Mouse (Mus musculus) c-Kit-positive CD71-positive TER-119-positive erythroid progenitor cells, embryonic 14.5 days (primary cell): ENCODE results near the gene Tmem256.
"Not testable (repeated sequence)": the region's sequence is repeated elsewhere in the genome, so short reads cannot be mapped to it uniquely, and the experiment has no call there.

Source experiments
- DNase-seq: peaks from one replicate; pipeline ENCODE4 v3.0.0-alpha.2; 2013; ENCODE audit warnings: low spot score

Gene Tmem256

GRCm38 (mm10) chr11:69855347-69855746 lies 17.0 kb downstream of the Tmem256 start:
- DNase-seq: no peak

GRCm38 (mm10) chr11:69858113-69858998 lies 20.0 kb downstream of the Tmem256 start, which contains the start of gene Tnk1:
Gene Tnk1 (minus strand): TSS chr11:69858730.
- DNase-seq: no peak

- not testable (repeated sequence) for DNase-seq
These were observed 25.4 kb downstream of the Tmem256 start for GRCm38 (mm10) chr11:69863729-69864128.

GRCm38 (mm10) chr11:69864138-69864860 lies 26.0 kb downstream of the Tmem256 start:
- no peak for DNase-seq

GRCm38 (mm10) chr11:69865561-69865960 lies 27.2 kb downstream of the Tmem256 start:
- DNase-seq: no peak

GRCm38 (mm10) chr11:69867335-69867734 lies 29.0 kb downstream of the Tmem256 start:
- DNase-seq: no peak

- no peak for DNase-seq
These were observed 32.2 kb downstream of the Tmem256 start for GRCm38 (mm10) chr11:69870289-69871069.

GRCm38 (mm10) chr11:69871822-69872221 lies 33.5 kb downstream of the Tmem256 start:
- DNase-seq: no peak

- DNase-seq: no peak
These were observed 34.1 kb downstream of the Tmem256 start for GRCm38 (mm10) chr11:69872451-69872850.

- no peak for DNase-seq
These were observed 37.9 kb downstream of the Tmem256 start for GRCm38 (mm10) chr11:69876186-69876585.

GRCm38 (mm10) chr11:69876867-69877266 lies 38.6 kb downstream of the Tmem256 start:
- peak; percentile 86 for DNase-seq

- DNase-seq: no peak
These were observed 39.6 kb downstream of the Tmem256 start, which contains the start of gene Tmem95 for GRCm38 (mm10) chr11:69877878-69878277. Gene Tmem95 (minus strand): TSS chr11:69878018.

- no peak for DNase-seq
These were observed 40.1 kb downstream of the Tmem256 start for GRCm38 (mm10) chr11:69878399-69878798.

- DNase-seq: no peak
These were observed 40.6 kb downstream of the Tmem256 start for GRCm38 (mm10) chr11:69878952-69879351.

- no peak for DNase-seq
These were observed 41.4 kb downstream of the Tmem256 start for GRCm38 (mm10) chr11:69879711-69880110.

- DNase-seq: peak; percentile 74
These were observed 42.2 kb downstream of the Tmem256 start for GRCm38 (mm10) chr11:69880506-69880852.

GRCm38 (mm10) chr11:69880853-69881603 lies 42.7 kb downstream of the Tmem256 start, which contains the start of gene Kctd11:
Gene Kctd11 (minus strand): TSS chr11:69881406.
- no peak for DNase-seq

- DNase-seq: no peak
These were observed 43.7 kb downstream of the Tmem256 start for GRCm38 (mm10) chr11:69881787-69882670.

- no peak for DNase-seq
These were observed 44.8 kb downstream of the Tmem256 start for GRCm38 (mm10) chr11:69883066-69883465.

GRCm38 (mm10) chr11:69883527-69884151 lies 45.3 kb downstream of the Tmem256 start:
- no peak for DNase-seq
